Mouse (Mus musculus) NIH3T3 (cell line): ENCODE measurements at regions not wholly inside any gene's neighbourhood (a gene's known extent, or its start where the extent isn't known, plus 50 kb on each side); places are given as distances from the start of the nearest gene placed in this dataset.
A peak's percentile ranks its signal among the peaks of the same experiment; 100 is the strongest.

Source experiments
- DNase-seq: peaks from one replicate; pipeline ENCODE4 v3.0.0-alpha.2; 2012; ENCODE audit warnings: low read depth

DNA sequence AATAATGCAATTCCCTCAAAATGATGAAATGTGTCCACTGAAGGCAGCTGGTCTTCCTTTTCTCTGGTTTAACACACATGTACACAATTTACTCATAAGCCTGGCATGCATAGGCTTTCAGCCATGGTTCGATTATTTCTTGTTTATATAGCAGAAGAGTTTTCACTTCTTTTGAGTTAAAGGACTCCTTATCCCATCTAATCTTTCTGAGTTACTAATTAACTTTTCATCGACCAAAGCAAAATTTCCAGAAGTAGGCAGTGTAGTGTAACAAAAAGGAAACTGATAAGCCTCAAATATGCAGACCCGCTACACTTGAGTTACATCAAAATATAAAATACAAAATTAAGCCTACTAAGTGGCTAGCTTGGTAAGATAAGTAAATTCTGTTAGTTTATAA, 620.5 kb upstream of the Akr1e1 start:
- DNase-seq: no peak

DNA sequence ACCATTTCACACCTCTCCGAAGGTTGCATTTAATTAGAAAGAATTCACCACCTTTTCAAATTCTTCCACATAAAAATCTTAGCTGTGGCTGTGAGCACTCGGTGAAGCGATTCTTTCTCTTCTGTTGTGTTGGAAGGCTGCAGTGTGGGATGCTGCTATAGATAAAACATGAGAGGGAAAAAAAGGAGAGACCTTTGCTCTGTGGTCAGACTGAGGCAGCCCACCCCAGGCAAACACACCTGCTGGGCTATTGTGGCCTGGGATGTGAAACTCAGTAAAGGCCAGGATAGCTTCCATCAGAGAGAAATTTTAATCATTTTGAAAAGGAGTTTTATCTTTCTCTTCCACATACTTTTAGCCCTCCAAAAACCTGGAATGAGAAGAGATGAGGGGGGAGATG, 625.3 kb upstream of the Akr1e1 start:
- DNase-seq: no peak

DNA sequence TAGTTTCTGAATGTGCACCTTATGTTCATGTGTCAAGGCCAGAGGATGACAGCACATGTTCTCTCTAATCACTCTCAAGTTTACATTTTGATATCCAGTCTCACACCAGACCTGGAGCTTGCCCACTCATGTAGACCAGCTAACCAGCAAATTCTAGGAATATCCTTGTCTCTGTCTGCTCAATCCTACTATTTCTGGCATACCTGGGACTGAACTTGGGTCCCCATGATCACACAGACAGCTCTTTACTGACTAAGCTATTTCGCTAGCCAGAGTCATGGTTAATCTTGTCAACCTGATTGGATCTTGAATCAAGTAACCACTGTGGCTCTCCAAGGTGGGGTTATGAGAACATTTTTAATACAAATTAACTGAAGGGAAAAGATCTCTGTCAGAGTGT, 625.9 kb upstream of the Klf6 start:
- no peak for DNase-seq

DNA sequence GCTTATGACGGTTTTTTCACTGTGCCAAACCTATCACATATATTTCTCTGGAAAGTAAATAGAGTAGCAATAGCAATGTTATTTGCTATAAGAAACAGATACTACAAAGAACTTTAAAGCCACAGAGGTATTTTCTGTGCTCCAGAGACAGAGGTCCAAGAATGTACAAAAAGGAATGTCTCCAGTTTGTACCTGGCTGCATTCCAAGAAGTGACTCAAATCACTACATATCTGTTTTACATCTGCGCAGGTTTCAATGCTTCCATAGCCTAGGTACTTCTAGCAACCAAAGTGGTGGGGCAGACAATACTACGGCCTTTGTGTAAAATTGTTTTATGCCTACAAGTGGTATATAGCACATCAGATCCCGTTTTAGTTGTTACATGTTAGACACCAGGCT, 620.7 kb upstream of the Klf6 start:
- peak; percentile 47 for DNase-seq

DNA sequence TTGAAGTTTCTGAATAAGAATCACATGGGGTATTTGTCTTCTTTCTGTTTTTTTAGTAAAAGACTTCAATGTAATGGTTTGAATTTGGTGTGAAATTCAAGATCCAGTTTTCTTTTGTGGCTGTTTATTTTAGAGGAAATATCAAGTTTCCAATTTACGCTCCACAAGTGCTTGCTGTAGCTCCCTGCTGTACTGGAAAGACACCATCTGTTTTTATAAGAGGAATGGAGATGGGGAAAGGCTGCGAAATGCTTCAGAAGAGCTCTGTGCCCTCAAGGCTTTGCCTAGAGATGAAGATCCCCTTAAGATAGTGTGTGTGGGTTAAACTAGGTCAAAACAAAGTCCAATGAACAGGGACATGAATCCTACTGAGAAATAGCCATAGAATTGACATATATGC, 618.5 kb upstream of the Klf6 start:
- no peak for DNase-seq

DNA sequence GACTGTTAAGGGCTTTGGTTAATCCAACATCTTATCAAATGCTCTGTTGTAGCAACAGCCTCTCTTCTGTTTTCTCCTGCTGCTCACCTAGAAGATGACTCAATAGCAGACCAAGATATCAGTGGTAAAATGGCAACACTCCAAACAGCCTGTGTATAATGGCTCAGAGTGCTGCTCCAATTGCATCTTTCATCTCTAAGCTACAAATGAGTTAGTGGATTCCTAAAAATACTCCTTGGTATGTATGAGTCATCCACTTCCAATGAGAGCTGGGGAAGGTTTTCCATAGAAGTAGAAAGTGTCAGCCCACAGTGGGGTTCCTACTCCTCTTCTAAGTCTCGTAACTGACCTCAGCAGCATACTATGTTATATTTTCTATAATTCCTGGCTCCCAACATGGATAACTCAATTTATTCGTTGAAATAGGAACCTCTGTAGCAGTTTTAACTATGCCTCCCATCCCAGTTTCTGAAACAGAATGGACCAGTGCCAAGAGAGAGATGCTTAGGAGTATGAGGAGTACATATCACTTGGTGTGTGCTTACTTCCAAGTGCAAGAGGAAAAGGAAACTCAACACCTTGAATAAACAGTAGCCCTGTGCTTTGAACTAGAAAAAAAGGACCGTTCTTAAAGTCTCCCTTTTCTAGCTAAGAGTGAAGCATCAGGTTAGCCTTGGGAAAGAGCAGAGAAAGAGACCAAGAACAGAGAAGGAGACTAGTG, 612.5 kb upstream of the Klf6 start:
- DNase-seq: peak; percentile 81

DNA sequence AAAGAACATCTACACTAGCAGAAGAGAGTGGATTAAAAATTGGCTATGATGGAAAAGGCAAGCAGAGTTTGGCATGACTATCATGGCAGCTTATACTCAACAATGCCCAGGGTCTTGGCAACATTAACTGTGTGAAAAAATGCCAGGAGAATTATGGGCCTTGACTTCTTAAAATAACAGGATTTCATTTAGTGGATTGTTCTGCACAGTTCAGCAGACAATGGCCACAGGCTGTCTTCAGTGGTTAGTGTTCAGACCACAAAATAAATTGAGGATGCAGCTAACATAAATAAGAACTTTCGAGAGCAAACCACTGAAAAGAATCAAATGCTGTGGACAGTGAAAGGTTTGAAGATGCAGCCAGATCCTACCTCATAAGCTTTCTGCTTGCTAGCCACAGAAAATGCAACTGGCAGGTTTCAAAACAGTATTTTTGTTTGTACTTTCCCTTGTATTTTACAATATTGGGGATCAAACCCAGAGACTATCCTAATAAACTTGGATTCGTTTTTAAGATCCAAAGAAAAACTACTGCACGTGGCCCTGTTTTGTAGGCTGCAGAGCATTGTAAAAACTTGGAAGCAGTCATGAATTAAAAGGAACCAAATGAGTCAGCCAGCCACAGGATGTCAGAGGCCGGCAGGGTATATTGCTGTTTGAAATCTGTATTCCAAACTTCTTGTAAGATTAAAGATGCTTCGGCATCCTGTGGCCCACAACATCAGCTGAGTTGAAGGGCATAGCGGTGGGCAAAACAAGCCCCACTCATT, 603.2 kb upstream of the Klf6 start:
- DNase-seq: peak; percentile 61

DNA sequence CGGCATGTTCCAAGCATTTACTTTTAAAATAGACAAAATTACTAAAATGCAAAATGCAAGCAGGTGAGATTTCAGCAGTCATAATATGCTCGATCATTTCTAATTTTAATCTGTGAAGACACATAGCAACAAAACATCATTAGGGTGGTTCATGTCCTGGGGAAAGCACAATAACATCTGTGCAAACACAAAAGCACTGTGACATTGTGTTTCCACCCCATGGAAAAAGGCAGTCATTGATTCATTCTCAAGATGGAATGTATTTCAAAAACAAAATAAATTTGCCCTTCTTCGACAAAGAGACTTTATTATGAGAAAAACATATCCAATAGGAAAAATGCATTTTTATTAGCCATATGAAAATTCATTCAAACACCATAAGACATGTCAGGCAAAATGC, 601.5 kb upstream of the Klf6 start:
- DNase-seq: no peak

DNA sequence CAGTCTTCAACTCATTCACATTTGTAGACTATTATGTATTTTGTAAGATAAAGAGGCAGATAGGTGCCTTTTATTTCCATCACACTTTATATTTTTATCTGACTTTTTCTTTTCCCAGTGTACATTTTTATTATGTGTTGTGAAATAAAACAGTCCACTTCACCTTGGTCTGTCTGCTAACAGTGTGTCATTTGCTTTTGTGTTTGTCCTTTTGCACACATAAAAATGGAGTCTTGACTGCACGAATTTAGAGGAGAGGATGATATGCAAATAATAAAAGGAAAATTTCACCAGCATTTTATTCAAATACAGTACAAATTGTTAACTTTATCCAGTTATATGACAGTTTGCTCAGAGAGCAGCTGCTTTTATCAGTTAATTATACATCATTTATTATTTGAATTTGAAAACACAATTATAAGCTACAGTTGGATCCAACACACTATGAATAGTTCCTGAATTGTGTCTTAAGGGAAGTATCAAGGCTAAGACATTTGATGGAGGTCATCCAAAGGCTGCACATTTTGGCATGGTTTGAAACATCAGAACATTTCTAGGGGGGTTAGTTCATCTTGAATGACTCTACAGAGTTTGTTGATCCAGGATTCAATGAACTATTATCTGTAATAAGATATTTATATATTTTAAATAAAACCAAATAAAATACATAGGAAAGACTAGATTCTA, 588.6 kb upstream of the Klf6 start:
- DNase-seq: no peak

DNA sequence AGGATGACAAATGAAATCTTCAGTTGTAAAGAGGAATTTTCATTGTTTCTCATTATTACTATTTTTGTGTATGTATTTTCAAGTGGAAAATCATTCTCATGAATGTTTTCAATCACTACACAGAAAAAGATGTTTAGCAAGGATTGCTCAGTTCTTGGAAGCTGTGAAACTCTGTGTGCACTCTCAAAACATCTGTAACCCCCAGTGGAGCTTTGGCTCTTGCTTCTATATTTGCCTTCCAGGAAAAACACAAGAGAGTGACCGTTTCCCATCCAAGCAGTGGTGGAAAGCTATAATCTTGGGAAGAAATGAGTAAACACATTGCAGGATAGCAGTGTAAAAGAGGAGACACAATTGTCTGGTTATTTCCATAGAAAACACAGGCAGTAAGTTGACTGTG, 584.7 kb upstream of the Klf6 start:
- DNase-seq: peak; percentile 63

DNA sequence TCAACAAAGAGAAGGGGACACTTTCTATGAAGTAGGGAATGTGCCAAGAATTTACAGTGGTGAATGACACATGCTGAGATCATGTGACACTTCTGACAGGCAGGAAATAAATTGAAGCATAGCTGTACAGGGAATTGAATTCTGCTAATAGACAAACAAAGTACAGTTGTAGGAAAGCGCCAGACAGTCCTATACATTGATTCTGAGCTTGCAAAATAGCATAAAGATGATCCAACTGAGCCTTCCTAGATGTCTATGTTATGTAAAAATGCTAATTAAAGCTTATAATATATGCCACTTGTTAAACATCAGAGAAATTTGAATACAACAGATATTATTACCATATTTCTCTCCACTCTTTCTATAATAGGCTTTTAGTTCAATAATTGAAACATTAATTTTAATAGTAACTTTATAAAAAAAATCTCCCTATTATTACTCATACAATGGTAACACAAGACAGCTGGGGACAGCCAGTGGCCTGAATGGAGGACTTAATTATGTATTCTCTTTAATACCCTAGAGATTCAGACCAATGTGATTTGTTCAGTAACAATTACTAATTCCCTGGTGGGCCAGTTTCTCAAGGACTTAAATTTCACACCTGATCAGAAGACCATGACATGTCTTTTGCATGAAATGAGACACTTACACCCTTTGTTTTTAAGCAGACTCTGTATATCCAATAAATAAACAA, 571.4 kb upstream of the Klf6 start:
- no peak for DNase-seq

DNA sequence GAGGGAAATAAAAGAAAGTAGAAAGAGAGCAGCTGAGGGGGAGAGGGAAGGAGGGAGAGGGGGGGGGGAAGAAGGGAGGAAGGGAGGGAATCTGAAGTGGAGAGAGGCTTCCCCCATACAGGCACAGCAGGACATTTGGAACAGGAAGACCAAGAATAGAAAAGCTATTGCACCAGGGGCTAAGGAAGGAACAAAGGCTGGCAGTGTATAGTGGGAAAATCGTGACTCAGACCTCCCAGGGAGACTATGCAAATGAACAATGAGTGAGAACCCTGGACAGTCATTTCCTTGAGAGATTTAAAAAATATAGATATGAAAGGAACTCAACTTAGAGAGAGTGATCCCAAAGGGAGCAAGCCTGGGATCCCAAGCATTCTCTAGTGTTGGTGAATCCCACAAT, 559.1 kb upstream of the Klf6 start:
- peak; percentile 67 for DNase-seq

DNA sequence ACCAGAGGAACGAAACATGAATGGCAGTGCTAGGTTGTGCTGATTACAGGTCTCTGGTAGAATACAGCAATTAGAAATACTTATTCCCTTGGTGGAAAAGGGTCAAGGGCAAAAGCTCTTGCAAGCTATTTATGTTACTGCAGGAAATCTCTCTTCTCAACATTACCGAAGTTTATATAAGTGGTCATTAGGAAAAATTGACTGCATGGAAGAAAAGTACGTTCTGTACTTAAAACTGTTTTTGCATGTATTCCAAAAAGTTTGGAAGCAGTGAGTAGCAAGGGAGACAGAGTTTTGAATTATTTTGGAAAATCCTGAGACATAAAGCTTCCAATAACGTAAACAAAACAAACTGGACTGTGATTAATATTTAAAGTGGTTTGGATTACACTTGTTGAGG, 554.6 kb upstream of the Klf6 start:
- DNase-seq: peak; percentile 2

DNA sequence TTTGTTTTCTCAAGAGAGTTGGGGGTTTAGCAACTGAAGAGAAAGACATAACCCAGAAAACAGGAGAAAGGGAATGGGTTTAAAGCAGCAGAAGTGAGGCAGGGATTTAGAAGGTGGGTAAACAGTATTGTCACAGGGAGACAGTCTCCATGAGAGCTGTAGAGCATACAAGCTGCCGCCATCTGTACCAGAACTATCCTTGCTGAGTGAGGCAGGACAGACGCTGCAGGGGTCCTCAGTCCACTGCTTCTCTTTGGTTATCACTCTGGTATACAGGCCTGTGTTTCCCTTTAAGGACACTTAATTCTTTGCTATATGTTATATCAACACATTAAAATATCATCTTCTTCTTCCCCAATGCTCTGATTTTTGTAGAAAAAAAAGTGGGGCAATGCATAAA, 548.0 kb upstream of the Klf6 start:
- no peak for DNase-seq

DNA sequence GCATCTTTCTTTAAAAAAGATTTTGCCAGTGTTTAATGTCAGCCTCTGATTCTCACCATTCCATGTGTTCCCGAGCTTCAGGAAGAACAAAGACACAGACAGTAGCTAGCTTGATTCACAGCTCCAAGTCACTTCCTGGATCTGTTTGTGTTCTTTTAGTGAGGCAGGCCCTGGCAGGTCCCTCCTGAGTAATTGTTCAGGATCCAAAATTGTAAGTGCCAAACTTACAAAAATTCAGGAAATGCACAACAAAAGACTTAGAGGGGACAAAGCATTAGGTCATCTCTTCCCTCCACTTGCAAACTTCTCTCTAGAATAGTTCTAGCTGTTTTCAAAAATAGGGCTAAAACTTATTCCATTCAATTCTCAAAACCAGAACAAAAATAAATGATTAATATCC, 546.3 kb upstream of the Klf6 start:
- no peak for DNase-seq

DNA sequence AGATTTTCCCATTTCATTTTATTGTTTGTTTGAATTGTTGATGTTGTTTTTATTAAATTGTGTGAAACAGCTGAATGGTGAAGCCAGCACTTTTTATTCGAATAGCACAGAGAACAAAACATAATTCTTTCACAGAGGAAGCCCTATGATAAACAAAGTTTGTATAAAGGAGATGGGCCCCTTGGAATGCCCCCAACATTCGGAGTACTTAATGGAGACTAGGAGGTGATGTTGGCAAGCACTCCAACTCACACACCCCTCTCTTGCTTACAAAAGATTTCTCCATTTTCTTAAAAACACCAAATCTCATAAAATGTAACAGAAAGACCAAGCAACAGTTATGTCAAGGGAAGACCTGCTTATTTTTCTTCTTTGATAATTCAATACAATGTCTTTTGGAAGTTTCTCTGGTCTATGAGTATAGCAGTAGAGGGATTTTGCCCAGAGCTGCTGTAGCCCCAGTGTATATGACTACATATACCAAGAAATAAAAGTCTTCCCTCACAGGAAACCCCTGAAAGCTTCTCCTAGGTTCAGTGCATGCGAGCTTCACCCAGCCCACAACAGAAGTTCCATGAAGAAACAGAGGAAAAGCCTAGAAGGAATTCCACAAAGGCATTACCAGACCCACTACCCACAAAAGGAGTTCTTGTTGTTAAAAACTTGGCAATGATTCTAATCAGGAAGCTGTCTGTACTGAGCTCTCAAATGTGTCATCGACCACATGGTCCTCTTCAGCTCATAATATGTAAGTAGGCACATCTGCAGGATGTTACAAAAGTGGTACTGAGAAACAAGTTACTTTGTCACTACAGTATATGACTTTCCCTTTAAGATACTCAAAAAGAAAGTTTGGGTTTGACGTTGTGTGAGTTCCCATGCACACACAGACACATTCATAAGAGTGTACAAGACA, 543.1 kb upstream of the Klf6 start:
- DNase-seq: peak; percentile 5

DNA sequence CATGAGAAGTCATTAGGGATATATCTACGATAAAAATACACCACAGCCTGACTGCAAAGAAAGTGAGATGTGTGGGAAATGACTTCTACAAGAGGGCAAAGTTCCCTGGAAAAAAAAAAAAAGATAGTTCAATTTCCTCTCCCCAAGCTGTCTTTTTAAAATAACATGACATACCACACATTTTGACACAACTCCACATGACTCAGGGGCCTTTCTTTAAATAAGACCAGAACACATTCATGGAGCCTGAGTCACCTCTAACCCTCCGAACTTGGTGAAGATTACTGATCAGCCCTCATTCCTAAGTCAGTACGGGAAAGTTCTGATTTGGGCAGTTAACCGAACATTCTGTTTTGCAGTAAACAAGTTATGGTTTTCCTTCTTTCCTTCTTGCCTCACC, 515.6 kb upstream of the Klf6 start:
- DNase-seq: peak; percentile 82

DNA sequence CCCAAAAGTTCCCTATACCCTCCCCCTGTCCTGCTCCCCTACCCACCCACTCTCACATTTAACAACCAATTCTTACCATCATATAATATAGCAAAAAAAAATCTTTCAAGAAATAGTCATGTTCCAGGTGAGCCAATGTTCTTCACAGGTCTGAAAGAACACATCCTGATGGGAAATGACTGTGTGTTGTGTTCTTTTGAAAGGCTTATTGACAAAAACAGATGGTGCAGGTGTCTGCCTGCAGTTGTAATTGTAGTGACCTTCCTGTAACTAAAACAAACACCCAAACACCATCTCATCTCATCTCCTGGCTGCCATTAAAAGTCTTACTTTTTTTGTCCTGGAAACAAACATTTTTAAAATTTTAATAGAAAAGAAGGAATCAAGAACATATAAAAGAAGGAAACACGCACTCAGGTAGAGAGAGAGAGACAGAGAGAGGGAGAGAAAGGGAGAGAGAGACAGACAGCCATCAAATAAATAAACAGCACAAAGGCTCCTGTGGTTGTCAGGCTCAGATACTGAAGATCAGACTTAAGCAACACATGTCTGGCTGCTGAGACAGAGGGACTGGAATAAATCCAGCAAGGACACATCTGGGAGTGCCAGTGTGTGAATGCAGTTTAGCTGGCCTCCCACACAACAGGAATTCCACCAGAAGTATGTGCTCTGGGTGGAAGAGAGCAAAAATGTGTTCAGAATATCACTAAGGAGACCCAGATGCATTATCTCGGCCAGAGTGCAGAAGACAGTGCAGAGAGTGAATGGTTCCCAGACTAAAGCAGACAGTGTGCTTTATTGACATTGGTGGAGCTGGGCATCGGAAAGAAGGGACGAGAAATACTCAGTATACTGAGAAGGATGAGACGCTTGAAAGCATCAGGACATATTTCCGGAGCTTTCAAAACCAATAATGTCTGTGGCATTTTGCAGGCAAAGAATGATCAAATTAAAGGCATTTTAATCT, 513.5 kb upstream of the Klf6 start:
- DNase-seq: peak; percentile 61

DNA sequence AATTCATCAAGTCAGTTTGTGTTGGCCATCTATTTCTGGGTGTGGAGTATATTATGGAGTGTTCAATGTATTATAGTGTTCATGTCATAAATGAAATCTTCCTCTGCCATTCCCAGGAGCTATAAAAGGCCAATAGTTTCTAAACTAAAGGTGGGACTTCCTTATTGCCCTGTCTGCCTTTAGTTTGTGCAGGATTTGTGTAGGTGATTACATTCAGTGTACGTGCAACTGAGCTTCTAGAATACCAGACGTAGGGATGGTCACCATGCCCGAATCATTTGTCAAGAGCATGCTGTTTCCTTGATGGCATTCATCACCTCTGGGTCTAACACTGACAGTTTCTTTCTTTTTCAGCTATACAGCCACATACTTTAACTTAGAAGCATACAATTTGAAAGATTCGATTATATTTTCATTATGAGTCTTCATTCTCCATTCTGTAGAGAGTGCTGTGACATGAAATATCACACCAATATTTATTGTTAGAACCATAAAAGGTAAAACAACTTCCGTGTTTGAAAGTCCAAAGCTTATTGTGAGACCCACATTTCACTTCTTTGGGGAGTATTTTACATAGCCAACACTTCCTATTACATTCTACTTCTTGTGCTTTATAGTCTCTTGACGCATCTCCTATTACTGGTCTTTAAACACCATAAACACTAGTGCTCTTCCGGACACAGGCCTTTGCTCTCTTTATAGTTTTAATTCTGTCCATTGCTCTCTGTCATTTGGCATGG, 494.1 kb upstream of the Klf6 start:
- DNase-seq: no peak

DNA sequence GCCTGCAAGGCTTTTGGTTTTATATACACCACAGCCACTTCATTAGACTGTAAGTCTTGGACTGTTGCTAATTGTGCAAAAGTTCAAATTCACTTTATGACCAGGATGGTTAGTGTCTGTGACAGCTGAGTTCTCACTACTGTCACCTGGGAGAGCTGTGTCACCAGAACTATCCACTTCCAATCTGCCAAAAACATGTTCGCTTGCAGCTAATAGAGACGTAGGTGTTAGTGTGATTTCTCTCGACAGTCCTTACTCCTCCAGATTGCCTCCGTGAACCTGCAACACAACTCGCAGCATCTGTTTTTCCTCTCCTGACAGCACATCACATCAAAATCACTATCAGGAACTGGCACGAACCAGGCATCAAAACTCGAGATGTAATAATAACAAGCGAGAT, 491.3 kb upstream of the Klf6 start:
- no peak for DNase-seq
